Mouse (Mus musculus) heart, adult 2 months (tissue): ENCODE measurements at regions not wholly inside any gene's neighbourhood (a gene's known extent, or its start where the extent isn't known, plus 50 kb on each side); places are given as distances from the start of the nearest gene placed in this dataset.

Experiments used
- CTCF ChIP-seq: fragments of 200-600 bp; IDR thresholded peaks from 2 replicates; pipeline ENCODE4 v1.8.1; 2022; ENCODE audit warnings: antibody characterized with exemption, mild to moderate bottlenecking, moderate library complexity
- EP300 ChIP-seq: fragments of 200-500 bp; IDR thresholded peaks from 2 replicates; pipeline ENCODE4 v1.6.1; 2011; ENCODE audit warnings: low read depth, low read length, control low read depth; ENCODE audit not compliant: insufficient read depth
- POLR2A ChIP-seq: fragments of 200-500 bp; IDR thresholded peaks from 2 replicates; pipeline ENCODE4 v1.6.1; 2011; ENCODE audit warnings: mild to moderate bottlenecking, low read depth, low read length, control low read depth; ENCODE audit not compliant: insufficient read depth

- TF ChIP-seq CTCF = no peak
- no peak for TF ChIP-seq POLR2A
- no peak for TF ChIP-seq EP300
These were observed 173.9 kb downstream of the Fbxo4 start for GRCm38 (mm10) chr15:3805430-3805829.
